Mouse (Mus musculus) cortical plate, adult 2 months (tissue): ENCODE results near the gene Lum.

Source experiments
- CTCF ChIP-seq: fragments of 200-500 bp; IDR thresholded peaks from 2 replicates; pipeline ENCODE4 v1.5.1; 2011; ENCODE audit warnings: mild to moderate bottlenecking, control low read depth, low read length; ENCODE audit not compliant: insufficient read depth; ENCODE audit errors: extremely low read depth
- POLR2A ChIP-seq: fragments of 200-500 bp; IDR thresholded peaks from 2 replicates; pipeline ENCODE4 v1.6.1; 2011; ENCODE audit warnings: mild to moderate bottlenecking, low read length, control low read depth; ENCODE audit not compliant: insufficient read depth; ENCODE audit errors: extremely low read depth

DNA sequence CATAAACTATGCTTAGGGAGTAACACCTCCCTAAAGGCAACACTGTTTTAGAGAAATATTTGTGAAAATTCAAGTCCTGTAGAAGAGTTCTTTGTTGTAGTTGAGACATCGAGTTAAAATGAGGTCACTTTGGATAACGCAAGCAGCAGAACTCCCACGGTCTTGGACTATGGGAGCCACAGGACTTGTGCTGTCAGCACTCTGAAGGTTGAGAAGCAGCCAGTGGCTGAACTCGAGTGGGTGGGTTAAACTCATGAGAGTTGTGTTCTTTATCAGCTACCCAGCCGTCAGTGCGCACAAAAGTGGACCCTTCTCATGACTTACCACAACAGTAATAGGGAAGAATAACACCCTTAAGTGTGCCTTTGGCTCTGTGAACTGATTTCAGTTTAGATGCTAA, 24.6 kb downstream of the Lum start:
- TF ChIP-seq POLR2A = no peak
- TF ChIP-seq CTCF = no peak
